Mouse (Mus musculus) olfactory bulb, adult 2 months (tissue): ENCODE results near the gene Shisa7.

Source experiments
- CTCF ChIP-seq: fragments of 200-500 bp; IDR thresholded peaks from 2 replicates; pipeline ENCODE4 v1.5.1; 2012; ENCODE audit warnings: low read depth, mild to moderate bottlenecking, low read length, moderate library complexity; ENCODE audit not compliant: insufficient read depth
- POLR2A ChIP-seq: fragments of 200-500 bp; IDR thresholded peaks from 2 replicates; pipeline ENCODE4 v1.6.1; 2012; ENCODE audit warnings: mild to moderate bottlenecking, low read depth, low read length, moderate library complexity; ENCODE audit not compliant: insufficient read depth

GRCm38 (mm10) chr7:4863041-4863440, 18.5 kb upstream of the Shisa7 start:
- TF ChIP-seq CTCF = no peak
- no peak for TF ChIP-seq POLR2A
